Mouse (Mus musculus) MEL-GATA-1-ER (cell line): ENCODE measurements around the gene Tmem11.

Experiments used
- DNase-seq: peaks from one replicate; pipeline ENCODE4 v3.0.0-alpha.2; 2012; ENCODE audit warnings: low read depth; ENCODE audit errors: extremely low read depth

The Tmem11 gene

DNA sequence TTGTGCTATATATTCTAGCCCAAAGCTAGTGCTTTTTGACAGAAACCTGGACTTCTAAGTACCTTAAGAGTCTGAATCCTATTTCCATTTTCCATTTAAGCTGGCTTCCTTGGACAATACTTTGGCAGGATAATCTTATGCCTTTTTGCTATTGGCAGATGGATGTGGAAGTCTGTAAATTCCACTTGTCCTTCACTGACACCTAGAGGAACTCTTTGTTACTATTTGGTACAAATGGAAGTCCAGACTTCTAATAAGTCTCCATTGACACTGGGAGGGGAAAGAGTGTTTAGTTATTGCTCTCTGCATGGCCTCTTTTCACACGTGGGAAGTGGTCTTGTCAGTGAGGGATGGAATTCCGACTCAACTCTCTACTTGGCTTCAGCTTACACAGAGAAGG, 50.2 kb downstream of the Tmem11 start:
- no peak for DNase-seq

DNA sequence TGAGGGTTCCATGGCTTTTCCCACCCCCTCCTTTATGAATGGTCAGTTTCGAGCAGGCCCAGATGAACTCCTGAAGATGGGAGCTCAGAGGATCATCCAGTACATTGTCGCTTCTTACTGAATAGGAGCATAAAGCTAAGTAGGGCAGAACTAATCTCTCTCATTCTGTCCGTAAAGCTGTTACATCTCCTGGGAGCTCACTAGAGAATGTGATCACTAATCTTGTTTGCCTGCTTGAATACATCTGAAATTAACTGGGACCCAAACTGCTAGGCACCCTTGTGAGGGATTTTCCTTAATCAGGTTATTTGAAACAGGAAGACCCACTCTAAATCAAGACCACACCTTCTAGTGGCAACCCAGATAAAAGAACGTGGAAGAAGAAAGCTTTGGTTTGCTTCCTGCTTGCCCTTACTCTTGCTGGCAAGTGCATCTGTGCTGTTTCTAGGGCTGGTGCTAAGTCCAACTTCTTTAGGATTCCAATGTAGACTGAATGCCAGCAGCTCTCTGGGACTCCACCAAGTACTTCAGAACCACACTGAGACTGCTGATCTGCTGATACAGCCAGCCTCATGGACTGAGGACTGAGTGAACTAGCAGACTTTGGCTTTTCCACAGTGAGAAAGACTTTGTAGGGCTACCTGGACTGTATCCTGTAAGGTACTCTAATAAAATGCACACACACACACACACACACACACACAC, 51.7 kb downstream of the Tmem11 start:
- no peak for DNase-seq

DNA sequence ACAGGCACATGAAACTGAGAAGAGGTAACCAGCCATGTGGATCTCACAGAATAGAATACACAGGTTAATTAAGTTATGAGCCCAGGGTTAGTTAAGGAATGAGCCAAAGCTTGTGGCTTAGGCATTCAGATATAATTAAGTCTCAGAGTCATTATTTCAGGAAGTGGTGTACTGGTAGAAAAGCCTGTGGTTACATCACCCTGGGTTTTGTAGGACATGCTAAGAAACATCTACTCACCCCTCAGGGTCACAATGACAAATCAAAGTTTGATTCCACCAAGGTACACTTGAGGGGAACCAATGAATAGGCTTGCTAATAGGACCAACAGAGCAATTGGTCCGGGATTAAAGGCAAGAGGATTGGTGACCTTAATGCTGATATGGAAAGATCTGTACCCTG, 52.4 kb downstream of the Tmem11 start:
- DNase-seq: no peak

DNA sequence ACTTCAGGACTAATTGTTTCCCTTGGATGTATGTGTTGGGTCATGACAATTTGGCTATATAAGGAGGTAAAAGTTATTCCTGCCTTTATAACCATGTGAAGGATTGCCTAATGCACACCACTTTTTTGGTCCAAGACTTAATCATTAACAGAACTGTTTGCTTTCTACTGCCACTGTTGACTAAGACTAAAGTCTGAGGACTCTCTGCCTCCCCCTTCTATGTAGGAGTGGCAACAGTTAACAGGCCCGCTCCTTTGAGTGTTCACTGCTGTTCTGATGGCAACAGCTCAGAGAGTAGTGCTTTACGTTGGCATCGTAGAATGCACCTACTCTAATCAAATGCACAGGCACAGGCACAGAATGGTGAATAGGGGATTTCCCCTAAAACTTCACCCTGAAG, 53.9 kb downstream of the Tmem11 start:
- no peak for DNase-seq

DNA sequence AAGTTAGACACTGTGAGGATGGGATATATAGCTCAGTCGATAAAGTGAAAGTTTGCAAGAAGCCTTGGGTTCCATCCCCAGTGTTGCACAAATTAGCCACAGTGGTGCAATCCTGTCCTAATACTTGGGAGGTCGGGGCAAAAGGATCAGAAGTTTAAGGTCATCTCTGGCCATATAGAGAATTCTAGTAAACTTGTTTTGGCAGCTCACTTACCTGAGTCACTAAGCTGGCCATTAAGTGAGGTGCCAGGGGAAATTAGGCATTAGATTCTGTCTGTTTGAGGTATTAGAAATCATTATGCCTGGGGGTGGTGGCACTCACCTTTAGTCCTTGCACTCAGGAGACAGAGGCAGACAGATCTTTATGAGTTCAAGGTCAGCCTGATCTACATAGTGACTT, 55.3 kb downstream of the Tmem11 start:
- no peak for DNase-seq

DNA sequence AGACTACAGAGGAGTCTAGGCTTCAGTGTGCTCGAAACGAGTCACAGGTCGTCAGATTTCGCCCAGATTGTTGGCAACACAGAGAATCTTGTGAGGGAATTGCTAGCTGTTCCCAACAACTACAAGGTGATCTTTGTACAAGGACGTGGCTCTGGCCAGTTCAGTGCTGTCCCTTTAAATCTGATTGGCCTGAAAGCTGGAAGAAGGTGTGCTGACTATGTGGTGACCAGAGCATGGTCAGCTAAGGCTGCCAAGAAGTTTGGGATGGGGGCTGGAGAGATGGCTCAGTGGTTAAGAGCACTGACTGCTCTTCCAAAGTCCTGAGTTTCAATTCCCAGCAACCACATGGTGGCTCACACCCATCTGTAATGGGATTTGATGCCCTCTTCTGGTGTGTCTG, 62.7 kb downstream of the Tmem11 start:
- DNase-seq: no peak
